Mouse (Mus musculus): ENCODE measurements at regions not wholly inside any gene's neighbourhood (a gene's known extent, or its start where the extent isn't known, plus 50 kb on each side); places are given as distances from the start of the nearest gene placed in this dataset.

- Histone ChIP-seq H3K27ac (replicated peaks; ENCODE audit: low read depth, low read length) (no peak overlapping the region), H3K36me3 (replicated peaks; ENCODE audit: control insufficient read depth, insufficient read depth, low read depth, low read length) (no peaks in the 10 kb centered on the region), H3K4me1 (ENCODE audit: control insufficient read depth, insufficient read depth, low read length) (no peaks in the 10 kb centered on the region), H3K9ac (replicated peaks; ENCODE audit: low read length) (no peak overlapping the region), H3K4me3 (ENCODE audit: low read depth, low read length) (no peak overlapping the region), H3K27me3 (ENCODE audit: control insufficient read depth, insufficient read depth, low read length) (no peaks in the 10 kb centered on the region), H3K4me2 (ENCODE audit: low read depth, low read length) (no peak overlapping the region), H3K9me3 (replicated peaks; ENCODE audit: control insufficient read depth, low read length) (no peaks in the 10 kb centered on the region)
- ATAC-seq (replicated peaks; ENCODE audit: insufficient number of reproducible peaks, low FRiP score, low TSS enrichment, low read depth) (no peak), DNase-seq (ENCODE audit: low spot score) (no peak)
- 75% methylated on average over 1 of the region's 1 CpGs for WGBS
These were observed 138.8 kb upstream of the Myocd start for GRCm38 (mm10) chr11:65408621-65409020.

DNA sequence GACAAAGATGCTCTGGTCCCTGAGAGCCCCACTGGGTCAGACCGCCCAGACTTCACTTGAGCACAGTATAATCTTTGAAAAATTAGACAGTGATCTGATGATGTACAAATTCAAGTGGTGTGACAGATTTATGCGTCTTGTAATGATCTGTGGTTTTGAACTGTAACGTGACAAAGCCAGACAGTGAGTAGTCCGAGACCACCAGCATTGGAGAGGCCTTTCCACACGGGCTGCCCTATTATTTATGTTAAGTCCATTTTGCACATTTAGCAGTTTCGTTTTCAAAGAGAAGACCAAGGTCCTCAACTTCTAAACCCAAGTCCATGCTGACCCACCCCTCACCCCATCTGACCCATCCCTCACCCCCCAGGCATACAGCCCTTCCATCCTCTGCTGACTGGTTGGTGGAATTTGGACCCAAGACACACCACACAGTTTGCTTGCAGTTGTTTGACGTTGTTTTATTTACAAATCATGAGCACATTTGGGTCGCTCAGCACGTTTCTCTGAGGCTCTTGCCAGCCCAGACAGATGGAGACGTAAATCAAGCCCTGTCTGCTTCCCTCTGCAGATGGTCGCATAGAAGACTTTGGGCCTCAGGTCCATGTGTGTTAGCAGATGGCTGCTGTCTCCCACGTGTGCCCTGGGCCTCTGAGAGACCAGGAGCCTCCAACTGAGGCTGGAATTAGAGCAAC is 132.8 kb upstream of the Myocd start:
- no peaks in the 10 kb centered on the region for H3K9me3 ChIP-seq (replicated peaks; ENCODE audit: control insufficient read depth, low read length)
- ATAC-seq (replicated peaks; ENCODE audit: insufficient number of reproducible peaks, low FRiP score, low TSS enrichment, low read depth) (no peak), DNase-seq (ENCODE audit: low spot score) (no peak)
- no peak overlapping the region for H3K4me2 ChIP-seq (ENCODE audit: low read depth, low read length)
- no peak overlapping the region for H3K4me3 ChIP-seq (ENCODE audit: low read depth, low read length)
- H3K27me3 ChIP-seq (ENCODE audit: control insufficient read depth, insufficient read depth, low read length): no peaks in the 10 kb centered on the region
- H3K4me1 ChIP-seq (ENCODE audit: control insufficient read depth, insufficient read depth, low read length): no peaks in the 10 kb centered on the region
- no peaks in the 10 kb centered on the region for H3K36me3 ChIP-seq (replicated peaks; ENCODE audit: control insufficient read depth, insufficient read depth, low read depth, low read length)
- no peak overlapping the region for H3K9ac ChIP-seq (replicated peaks; ENCODE audit: low read length)
- WGBS: 78% methylated on average over 12 of the region's 12 CpGs
- H3K27ac ChIP-seq (replicated peaks; ENCODE audit: low read depth, low read length): no peak overlapping the region

- 80% methylated on average over 3 of the region's 3 CpGs for WGBS
These were observed 119.4 kb upstream of the Myocd start for GRCm38 (mm10) chr11:65389238-65389637.

GRCm38 (mm10) chr11:65386291-65387061 is 116.7 kb upstream of the Myocd start:
- ATAC-seq (replicated peaks; ENCODE audit: insufficient number of reproducible peaks, low FRiP score, low TSS enrichment, low read depth) (no peak), DNase-seq (ENCODE audit: low spot score) (peak; percentile 13)
- Histone ChIP-seq H3K4me3 (ENCODE audit: low read depth, low read length) (no peak overlapping the region), H3K9ac (replicated peaks; ENCODE audit: low read length) (no peak overlapping the region), H3K9me3 (replicated peaks; ENCODE audit: control insufficient read depth, low read length) (no peaks in the 10 kb centered on the region), H3K27ac (replicated peaks; ENCODE audit: low read depth, low read length) (no peak overlapping the region), H3K4me1 (ENCODE audit: control insufficient read depth, insufficient read depth, low read length) (no peaks in the 10 kb centered on the region), H3K27me3 (ENCODE audit: control insufficient read depth, insufficient read depth, low read length) (no peaks in the 10 kb centered on the region), H3K4me2 (ENCODE audit: low read depth, low read length) (no peak overlapping the region), H3K36me3 (replicated peaks; ENCODE audit: control insufficient read depth, insufficient read depth, low read depth, low read length) (no peaks in the 10 kb centered on the region)
- 55% methylated on average over 14 of the region's 14 CpGs for WGBS

More at GRCm38 (mm10) chr11:65389238-65389637, 119.4 kb upstream of the Myocd start:
- Histone ChIP-seq H3K4me2 (ENCODE audit: low read depth, low read length) (no peak overlapping the region), H3K4me3 (ENCODE audit: low read depth, low read length) (no peak overlapping the region), H3K36me3 (replicated peaks; ENCODE audit: control insufficient read depth, insufficient read depth, low read depth, low read length) (no peaks in the 10 kb centered on the region), H3K27me3 (ENCODE audit: control insufficient read depth, insufficient read depth, low read length) (no peaks in the 10 kb centered on the region), H3K4me1 (ENCODE audit: control insufficient read depth, insufficient read depth, low read length) (no peaks in the 10 kb centered on the region), H3K27ac (replicated peaks; ENCODE audit: low read depth, low read length) (no peak overlapping the region), H3K9ac (replicated peaks; ENCODE audit: low read length) (no peak overlapping the region), H3K9me3 (replicated peaks; ENCODE audit: control insufficient read depth, low read length) (no peaks in the 10 kb centered on the region)
- DNase-seq (ENCODE audit: low spot score) (no peak), ATAC-seq (replicated peaks; ENCODE audit: insufficient number of reproducible peaks, low FRiP score, low TSS enrichment, low read depth) (no peak)

DNA sequence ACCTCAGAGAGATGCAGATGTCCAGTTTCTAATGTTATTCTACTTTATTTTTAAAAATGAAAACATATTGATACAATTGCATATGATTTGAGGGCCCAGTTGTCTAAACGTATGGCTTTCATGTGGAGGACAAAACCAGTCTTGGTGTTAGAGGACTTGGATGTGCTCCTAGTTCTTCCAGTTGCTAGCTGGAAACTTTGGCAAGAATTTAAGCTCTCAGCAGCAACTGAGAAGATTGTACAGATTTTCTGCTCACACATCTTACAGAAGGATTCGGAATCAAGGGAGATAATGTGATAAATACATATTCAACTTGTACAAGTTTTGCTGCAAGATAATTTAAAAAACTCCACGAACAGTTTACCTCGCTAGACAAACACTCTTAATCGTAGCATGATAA is 105.6 kb upstream of the Myocd start:
- no peaks in the 10 kb centered on the region for H3K27me3 ChIP-seq (ENCODE audit: control insufficient read depth, insufficient read depth, low read length)
- H3K9ac ChIP-seq (replicated peaks; ENCODE audit: low read length): no peak overlapping the region
- 85% methylated on average over 5 of the region's 5 CpGs for WGBS

GRCm38 (mm10) chr11:65373136-65373535 is 103.3 kb upstream of the Myocd start:
- ATAC-seq (replicated peaks; ENCODE audit: insufficient number of reproducible peaks, low FRiP score, low TSS enrichment, low read depth): no peak
- 90% methylated on average over 4 of the region's 4 CpGs for WGBS

More for the DNA sequence above, 105.6 kb upstream of the Myocd start:
- Histone ChIP-seq H3K36me3 (replicated peaks; ENCODE audit: control insufficient read depth, insufficient read depth, low read depth, low read length) (no peaks in the 10 kb centered on the region), H3K9me3 (replicated peaks; ENCODE audit: control insufficient read depth, low read length) (no peaks in the 10 kb centered on the region), H3K4me1 (ENCODE audit: control insufficient read depth, insufficient read depth, low read length) (no peaks in the 10 kb centered on the region), H3K4me3 (ENCODE audit: low read depth, low read length) (no peak overlapping the region), H3K4me2 (ENCODE audit: low read depth, low read length) (no peak overlapping the region), H3K27ac (replicated peaks; ENCODE audit: low read depth, low read length) (no peak overlapping the region)
- DNase-seq (ENCODE audit: low spot score) (no peak), ATAC-seq (replicated peaks; ENCODE audit: insufficient number of reproducible peaks, low FRiP score, low TSS enrichment, low read depth) (no peak)

DNA sequence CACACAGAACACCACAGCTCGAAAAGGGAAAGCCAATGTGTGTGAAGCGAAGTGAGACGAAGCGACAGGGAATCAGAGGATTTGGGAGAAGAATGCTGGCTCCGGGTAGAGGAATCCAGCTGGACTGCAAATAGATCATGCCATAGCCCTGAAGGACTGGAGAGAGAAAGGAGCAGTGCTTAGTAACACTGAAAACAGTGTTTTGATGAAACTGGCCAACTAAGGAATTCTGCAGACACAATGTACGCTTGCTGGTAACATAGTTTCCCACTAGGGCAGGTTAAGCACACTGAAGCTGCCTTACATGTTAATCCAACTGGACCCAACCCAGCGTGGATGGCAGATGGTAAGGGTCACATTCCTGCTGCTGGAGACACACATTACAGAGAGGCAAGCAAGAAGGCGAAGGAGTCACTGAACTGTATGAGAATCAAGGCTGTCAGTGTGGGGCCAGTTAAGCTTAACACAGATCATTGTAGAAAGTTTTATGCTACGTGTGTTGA is 102.6 kb upstream of the Myocd start:
- H3K27me3 ChIP-seq (ENCODE audit: control insufficient read depth, insufficient read depth, low read length): no peaks in the 10 kb centered on the region
- no peaks in the 10 kb centered on the region for H3K9me3 ChIP-seq (replicated peaks; ENCODE audit: control insufficient read depth, low read length)
- H3K27ac ChIP-seq (replicated peaks; ENCODE audit: low read depth, low read length): no peak overlapping the region
- no peak overlapping the region for H3K9ac ChIP-seq (replicated peaks; ENCODE audit: low read length)
- ATAC-seq (replicated peaks; ENCODE audit: insufficient number of reproducible peaks, low FRiP score, low TSS enrichment, low read depth) (no peak), DNase-seq (ENCODE audit: low spot score) (no peak)
- H3K36me3 ChIP-seq (replicated peaks; ENCODE audit: control insufficient read depth, insufficient read depth, low read depth, low read length): no peaks in the 10 kb centered on the region
- H3K4me3 ChIP-seq (ENCODE audit: low read depth, low read length): no peak overlapping the region
- H3K4me2 ChIP-seq (ENCODE audit: low read depth, low read length): no peak overlapping the region
- no peaks in the 10 kb centered on the region for H3K4me1 ChIP-seq (ENCODE audit: control insufficient read depth, insufficient read depth, low read length)
- 74% methylated on average over 9 of the region's 9 CpGs for WGBS

More at GRCm38 (mm10) chr11:65373136-65373535, 103.3 kb upstream of the Myocd start:
- no peaks in the 10 kb centered on the region for H3K9me3 ChIP-seq (replicated peaks; ENCODE audit: control insufficient read depth, low read length)
- H3K27me3 ChIP-seq (ENCODE audit: control insufficient read depth, insufficient read depth, low read length): no peaks in the 10 kb centered on the region
- H3K9ac ChIP-seq (replicated peaks; ENCODE audit: low read length): no peak overlapping the region
- H3K4me3 ChIP-seq (ENCODE audit: low read depth, low read length): no peak overlapping the region
- no peaks in the 10 kb centered on the region for H3K36me3 ChIP-seq (replicated peaks; ENCODE audit: control insufficient read depth, insufficient read depth, low read depth, low read length)
- H3K4me1 ChIP-seq (ENCODE audit: control insufficient read depth, insufficient read depth, low read length): no peaks in the 10 kb centered on the region
- no peak overlapping the region for H3K27ac ChIP-seq (replicated peaks; ENCODE audit: low read depth, low read length)
- no peak overlapping the region for H3K4me2 ChIP-seq (ENCODE audit: low read depth, low read length)
- DNase-seq (ENCODE audit: low spot score): no peak

- H3K27me3 ChIP-seq (ENCODE audit: control insufficient read depth, insufficient read depth, low read length): no peaks in the 10 kb centered on the region
- DNase-seq (ENCODE audit: low spot score) (peak; percentile 12), ATAC-seq (replicated peaks; ENCODE audit: insufficient number of reproducible peaks, low FRiP score, low TSS enrichment, low read depth) (no peak)
- no peak overlapping the region for H3K9ac ChIP-seq (replicated peaks; ENCODE audit: low read length)
- H3K4me1 ChIP-seq (ENCODE audit: control insufficient read depth, insufficient read depth, low read length): no peaks in the 10 kb centered on the region
- H3K9me3 ChIP-seq (replicated peaks; ENCODE audit: control insufficient read depth, low read length): no peaks in the 10 kb centered on the region
- no peak overlapping the region for H3K27ac ChIP-seq (replicated peaks; ENCODE audit: low read depth, low read length)
- no peak overlapping the region for H3K4me3 ChIP-seq (ENCODE audit: low read depth, low read length)
- no peaks in the 10 kb centered on the region for H3K36me3 ChIP-seq (replicated peaks; ENCODE audit: control insufficient read depth, insufficient read depth, low read depth, low read length)
- WGBS: 67% methylated on average over 5 of the region's 5 CpGs
- H3K4me2 ChIP-seq (ENCODE audit: low read depth, low read length): no peak overlapping the region
These were observed 98.0 kb upstream of the Myocd start for GRCm38 (mm10) chr11:65367825-65368224.

All from embryonic facial prominence, embryonic 11.5 days (tissue).